Mouse (Mus musculus): ENCODE measurements around the gene Pigz.
"Not testable (repeated sequence)": the region's sequence is repeated elsewhere in the genome, so short reads cannot be mapped to it uniquely, and the experiment has no call there.

The Pigz gene

DNA sequence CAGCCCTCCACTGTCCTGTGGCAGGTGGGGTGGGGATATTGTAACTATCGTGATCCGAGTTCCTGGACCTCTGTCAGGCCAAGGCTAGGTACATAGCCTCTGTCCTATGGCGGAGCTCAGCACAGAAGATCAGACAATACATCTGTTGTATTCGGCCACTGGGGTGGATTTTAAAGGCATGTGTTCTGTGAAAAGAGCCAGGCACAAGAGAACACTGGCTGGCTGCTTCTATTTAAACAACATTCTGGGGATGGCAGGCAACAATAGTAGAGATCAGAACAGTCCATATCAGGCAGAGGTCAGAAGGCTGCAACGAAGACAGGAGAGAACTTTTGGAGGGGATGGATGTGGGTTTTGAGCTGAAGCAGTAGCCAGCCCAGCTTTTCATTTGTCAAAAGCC is 1.4 kb upstream of the Pigz start:
- DNase-seq (ENCODE audit: low spot score): no peak

DNA sequence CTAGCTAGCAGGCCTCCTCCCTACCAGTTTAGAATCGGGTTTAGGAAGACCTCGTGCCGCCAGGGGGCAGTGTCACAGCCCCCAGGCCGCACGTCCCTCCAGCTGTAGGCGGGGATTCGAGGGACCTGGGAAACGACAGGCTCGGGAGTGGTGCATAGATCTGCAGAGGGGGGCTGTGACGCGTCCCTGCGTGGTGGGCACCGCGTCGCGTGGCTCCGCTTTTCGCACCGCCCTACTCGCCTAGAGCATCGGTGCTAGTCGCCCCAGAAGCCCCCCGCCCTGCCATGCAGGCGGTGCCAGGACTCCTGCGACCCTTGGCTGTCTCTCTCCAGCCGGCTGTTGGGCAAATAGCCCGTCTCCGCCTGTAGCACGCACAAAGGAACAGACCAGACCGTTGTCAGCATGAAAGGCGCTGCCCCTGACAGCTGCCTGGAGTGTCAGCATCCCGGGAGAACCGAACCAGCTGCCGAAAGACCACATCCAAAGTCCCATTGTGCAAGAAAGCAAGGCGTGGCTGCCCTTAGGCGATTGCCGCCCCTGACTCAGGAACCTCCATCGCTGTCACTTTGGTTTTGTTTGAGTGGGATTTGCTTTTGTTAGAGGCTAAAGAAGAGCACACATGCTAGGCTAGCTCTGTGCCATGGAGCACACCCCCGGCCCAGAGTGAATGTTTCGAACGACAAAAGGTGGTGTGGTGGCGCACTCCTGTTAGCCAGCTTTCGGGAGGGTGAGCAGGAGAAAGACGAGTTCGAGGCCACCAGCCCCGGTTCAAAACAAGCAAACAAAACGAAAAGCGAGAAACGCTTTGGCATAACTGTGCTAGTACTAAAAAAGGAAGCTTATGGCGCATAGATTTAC is 582 bp upstream of the Pigz start:
- DNase-seq (ENCODE audit: low spot score): peak; percentile 48

DNA sequence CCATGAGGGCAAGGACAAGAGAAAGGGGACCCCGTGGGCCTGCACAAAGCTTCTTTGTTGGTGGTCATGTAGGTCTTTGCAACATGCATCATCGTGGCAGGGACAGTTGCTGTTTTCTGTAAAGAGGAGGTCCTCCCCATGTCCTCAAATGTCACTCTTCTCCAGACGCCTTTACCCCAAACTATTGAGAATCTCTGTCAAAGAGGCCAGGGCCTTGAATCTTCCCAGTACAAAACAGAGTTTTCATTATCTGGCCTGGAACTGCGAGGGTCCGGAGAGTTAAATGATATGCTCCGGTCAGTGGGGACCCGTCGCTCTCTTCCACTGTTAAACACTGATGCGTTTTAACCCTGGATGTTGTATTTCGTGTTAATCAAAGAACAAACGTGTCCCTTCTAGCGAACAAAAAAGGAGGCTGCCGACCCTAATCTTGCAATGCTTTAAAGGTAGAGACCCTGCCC is 929 bp downstream of the Pigz start:
- DNase-seq (ENCODE audit: low spot score): no peak

DNA sequence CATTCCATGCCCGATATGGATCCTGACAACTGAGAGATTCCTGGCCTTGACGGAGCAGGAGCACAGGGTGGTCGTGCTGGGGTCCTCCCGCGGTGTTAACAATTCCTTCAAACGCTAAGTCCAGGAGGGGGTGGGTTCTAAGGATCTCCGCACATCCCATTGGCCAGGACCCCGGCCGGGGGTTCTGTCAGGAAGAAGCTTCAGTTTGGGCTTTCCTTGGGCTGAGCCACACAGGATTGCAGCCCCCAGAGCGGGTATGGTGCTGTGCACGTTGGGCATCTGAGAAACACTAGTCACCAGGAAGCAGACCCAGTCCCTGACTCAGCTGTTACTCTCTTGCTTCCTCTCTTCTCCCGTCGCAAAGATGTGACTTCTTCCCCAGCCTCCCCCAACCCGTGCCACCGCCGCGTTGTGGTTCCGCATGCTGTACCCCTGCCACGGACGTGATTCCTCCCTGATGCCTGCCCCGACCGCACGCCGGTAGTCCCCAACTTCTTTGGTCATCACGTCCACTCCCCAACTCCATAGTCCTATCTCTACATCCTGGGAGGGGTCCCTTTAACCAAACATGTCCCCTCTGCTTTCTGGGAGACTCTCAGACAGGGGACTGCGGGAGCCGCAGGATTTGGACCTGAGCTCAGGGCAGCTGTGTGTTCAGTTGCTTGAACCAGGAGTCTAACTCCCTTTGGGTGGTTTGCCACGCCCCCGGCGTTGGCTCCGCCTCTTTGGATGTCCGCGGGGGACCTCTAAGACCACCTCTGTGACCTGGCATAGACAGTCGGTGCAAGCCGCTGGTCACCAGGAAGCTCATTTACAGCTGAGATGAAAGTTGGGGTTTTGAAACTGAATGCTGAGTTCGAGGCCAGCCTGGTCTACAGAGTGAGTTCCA is 1.7 kb downstream of the Pigz start:
- no peak for DNase-seq (ENCODE audit: low spot score)

DNA sequence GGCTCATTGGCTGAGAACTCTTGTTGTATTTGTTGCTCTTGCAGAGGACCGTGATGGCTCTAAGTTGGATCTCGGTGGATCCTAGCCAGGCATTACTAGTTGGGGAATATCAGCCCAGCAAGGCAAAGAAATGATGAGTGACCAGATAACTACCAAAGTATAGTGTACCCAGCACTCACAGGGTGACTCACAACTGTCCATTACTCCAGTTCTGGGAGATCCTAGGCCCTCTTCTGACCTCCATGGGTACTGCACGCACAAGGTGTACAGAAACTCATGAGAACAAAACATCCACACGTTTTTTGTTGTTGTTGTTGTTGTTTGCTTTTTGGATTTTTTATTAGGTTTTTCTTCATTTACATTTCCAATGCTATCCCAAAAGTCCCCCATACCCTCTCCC is 2.9 kb downstream of the Pigz start:
- DNase-seq (ENCODE audit: low spot score): no peak

DNA sequence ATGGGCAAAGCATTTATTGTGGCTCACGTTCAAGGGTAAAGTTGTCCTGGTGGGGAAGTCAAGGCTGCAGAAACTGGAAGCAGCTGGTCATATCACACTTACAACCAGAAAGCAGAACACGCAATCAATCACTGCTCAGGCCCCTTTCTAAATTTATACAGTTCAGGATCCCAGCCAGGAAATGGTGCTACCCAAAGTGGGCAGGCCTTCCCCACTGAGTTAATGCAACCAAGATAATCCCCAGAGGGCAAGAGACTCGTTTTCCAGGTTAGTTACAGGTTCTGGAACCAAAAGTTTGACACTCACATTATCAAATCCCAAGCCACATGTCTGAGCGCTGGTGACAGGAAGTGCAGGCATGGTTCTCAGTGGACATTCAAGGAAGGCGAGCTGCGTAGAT is 5.2 kb downstream of the Pigz start:
- DNase-seq (ENCODE audit: low spot score): no peak

DNA sequence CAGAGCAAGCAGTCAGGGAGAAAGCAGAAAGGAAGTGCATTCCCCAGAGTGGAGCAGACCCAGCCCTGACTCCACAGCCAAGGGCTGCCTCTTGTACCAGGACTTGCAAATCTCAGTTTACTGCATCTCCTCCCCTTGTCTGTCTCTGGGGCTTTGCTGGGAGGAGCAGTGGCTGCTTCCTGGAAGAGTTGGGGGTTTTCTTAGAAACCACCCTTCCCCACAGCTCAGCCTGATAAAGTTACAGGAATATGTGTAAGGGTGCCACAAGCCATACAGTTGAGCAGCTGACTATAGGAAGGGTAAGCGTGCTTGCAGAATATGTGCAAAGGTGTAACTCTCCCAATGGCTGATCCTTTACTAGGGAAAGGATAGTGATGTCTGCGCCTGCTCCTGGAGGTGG is 6.9 kb downstream of the Pigz start:
- DNase-seq (ENCODE audit: low spot score): no peak

DNA sequence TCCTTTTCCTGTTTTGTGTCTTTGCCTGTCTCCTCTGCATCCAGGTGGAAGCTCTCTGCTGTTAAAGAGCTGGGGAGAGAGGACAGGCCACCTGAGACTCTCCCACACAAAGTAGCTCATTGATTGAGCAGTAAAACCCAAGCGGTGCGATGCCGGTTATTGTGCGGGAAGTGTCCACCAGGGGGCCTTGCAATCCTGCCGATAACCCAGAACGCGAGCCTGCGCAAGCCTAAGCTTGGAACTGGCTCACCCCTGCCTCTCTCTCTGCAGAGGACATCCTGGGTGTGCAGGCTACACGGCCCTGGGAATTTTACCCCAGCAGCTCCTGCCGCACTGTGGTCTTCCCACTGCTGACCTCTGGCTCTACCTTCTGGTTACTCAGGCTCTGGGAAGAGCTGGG is 10.3 kb downstream of the Pigz start:
- DNase-seq (ENCODE audit: low spot score): peak; percentile 62

DNA sequence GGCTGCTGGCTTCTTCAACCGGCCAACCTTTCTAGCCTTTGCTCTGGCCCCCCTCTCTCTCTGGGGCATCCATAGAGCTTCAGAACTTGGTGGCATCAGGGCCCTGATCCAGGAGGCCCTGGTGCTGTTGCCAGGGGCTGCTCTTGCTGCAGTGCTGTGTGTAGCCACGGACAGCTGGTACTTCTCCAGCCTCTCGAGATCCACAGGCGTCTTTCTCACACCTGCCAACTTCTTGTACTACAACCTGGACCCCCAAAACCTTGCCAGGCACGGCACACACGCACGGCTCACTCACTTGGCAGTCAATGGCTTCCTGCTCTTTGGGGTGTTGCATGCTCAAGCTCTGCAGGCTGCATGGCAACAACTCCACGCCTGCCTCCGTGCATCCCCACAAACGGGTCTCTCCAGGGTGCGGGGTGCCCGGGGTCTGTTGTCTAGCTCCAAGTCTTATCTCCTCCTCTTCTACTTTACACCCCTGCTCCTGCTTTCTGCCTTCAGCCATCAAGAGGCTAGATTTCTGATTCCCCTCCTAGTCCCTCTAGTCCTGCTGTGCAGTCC is 11.1 kb downstream of the Pigz start:
- no peak for DNase-seq (ENCODE audit: low spot score)

DNA sequence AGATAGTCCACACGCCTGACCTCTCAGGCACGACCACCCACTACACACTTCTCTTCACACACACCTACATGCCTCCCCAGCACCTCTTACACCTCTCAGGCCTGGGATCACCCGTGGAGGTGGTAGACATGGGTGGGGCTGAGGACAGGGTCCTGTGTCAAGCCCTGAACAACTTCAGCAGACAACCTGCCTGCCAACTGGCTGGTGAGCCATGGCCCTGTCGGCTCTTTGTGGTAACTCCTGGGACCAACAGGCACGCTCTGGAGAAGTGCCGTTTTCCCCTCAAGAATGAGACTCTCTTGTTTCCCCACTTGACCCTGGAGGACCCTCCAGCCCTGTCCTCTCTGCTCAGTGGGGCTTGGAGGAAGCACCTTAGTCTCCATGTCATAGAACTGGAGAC is 11.7 kb downstream of the Pigz start:
- no peak for DNase-seq (ENCODE audit: low spot score)

DNA sequence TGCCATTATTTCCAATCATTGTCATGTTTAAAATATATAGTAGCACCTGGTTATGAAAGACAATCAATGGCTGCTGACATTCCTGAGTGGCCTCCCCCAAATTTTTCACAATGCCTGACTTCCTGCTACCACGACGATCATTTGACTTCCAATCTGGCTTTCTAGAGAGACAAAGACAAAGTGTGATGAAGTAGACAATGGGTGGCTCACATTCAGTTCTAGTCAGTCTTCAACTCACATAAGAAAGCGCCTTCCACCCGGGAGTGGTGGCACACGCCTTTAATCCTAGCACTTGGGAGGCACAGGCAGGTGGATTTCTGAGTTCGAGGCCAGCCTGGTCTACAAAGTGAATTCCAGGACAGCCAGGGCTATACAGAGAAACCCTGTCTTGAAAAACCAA is 12.3 kb downstream of the Pigz start:
- DNase-seq (ENCODE audit: low spot score): not testable (repeated sequence)

DNA sequence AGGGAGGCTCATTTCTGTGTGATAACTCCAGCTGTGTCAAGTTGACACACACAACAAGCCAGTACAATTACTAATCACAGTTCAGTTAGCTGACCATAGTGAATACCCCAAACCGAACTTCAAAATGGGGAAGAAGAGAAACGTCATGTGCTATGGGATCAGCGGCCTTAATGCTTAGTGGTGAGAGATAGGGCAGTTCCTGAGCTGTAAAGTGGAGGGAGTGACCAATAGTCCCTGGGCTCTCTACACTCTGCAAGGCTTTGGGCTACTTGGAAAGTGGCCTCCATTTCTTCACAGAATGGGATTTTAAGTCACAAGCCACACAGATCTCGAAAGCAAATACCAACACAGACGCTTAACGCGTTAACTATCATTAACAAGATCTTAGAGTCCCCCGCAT is 13.7 kb downstream of the Pigz start:
- DNase-seq (ENCODE audit: low spot score): no peak

DNA sequence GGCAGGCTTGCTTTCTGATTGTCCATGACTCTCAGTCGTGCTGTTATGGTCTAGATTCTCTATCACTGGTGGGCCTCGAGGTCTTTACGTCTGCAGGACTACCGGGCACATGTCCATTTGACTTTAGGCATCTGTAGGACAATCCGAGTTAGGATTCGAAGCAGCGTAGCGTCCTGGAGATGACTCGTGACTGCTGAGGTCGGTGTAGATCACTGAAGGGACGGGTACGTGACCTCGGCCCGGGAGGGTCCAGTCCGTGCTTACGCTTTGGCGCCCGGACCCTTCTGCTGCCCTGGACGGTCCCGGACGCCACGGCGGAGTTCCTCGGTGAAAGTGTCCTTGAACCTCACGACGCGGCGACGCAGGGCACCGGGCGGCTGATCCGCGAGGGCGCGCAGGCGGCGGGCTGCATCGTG is 14.3 kb downstream of the Pigz start:
- no peak for DNase-seq (ENCODE audit: low spot score)

DNA sequence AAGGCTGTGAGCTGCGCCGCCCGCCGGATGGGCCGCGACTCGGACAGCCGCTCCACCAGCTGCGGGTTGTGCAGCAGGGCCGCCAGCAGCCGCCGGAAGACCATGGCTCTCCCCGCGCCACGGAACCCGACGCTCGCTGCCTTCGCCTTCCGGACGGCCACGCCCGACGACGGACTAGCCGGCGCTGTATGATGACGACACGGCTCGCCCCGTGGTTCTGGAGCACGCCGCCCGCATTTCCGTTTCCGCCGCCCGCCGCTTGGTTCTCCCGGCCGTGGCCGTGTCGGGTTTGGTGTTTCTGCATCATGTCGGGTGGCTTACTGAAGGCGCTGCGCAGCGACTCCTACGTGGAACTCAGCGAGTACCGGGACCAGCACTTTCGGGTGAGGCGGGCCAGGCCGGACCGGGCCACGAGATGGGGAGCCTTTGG is 14.7 kb downstream of the Pigz start, which contains the start of the genes 0610012G03Rik and Ncbp2:
TSS of gene 0610012G03Rik (minus strand) at position 150 of the 430 bp plus-strand sequence.
TSS of gene Ncbp2 (plus strand) at position 169 of the 430 bp plus-strand sequence.
- peak; percentile 91 for DNase-seq (ENCODE audit: low spot score)

DNA sequence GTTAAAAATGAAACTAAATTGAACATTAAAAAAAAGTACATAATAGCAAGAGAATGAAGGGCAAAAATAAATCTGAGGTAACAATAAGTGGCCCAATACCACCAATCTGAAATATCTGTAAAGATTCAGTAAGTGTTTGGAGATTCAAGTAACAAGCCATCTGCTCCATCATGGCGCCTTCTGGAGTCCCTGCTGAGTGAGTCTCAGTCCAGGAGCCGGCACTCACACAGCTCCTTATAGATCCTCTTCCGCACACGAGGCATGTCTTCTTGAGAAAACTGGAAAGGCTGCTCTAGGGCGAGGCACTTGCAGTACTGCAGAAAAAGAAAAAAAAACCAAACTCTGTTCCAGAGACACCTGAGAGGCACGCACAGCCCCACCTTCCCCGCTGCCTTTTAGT is 29.6 kb downstream of the Pigz start:
- no peak for DNase-seq (ENCODE audit: low spot score)

DNA sequence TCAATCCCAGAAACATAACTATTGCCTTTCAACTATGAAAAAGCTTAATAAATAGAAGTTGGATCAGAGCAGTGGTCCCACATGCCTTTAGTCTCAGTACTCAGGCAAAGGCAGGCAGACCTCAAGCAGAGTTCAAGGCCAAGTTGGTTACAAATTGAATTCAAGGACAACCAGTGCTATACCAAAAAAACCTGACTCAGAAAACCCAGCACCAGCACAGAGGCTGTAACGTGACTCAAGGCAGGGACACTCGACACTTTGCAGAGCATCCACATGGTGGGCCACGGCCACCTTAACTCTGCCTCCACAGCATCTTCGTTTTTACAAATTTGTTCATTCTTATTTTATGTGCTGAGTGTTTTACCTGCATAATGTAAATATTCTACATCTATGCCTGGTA is 41.6 kb downstream of the Pigz start:
- DNase-seq (ENCODE audit: low spot score): no peak

DNA sequence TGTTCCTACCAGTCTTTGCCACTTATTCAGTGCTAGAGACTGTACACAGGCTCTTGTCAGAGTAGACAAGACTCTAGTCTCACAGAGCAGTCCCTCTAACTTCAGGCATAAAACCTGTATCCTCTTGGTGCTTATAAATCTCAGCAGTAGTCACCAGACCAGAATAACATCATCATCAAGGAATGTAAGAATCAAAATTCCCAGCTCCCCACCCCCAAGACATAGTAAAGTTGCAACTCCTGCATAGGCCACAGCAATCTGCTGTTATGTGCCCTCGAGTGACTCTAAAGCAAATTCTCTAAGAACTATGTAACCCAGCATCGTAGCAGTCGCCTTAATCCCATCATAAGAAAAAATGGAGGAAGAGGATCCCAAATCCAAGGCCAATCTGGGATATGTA is 45.9 kb downstream of the Pigz start:
- no peak for DNase-seq (ENCODE audit: low spot score)

DNA sequence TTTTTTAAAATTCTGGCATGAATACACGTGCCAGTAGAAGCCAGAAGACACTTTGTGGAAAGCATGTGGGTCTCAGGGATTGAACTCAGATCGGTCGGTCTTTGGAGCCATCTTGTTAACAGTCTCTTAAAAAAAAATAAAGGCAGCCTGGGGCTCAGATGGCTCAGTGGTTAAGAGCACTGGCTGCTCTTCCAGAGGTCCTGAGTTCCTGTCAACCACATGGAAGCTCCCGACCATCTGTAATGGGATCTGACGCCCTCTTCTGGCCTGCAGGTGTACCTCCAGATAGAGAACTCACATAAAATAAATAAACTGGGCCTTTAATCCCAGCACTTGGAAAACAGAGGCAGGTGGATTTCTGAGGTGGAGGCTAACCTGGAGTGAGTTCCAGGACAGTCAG is 47.3 kb downstream of the Pigz start:
- no peak for DNase-seq (ENCODE audit: low spot score)

DNA sequence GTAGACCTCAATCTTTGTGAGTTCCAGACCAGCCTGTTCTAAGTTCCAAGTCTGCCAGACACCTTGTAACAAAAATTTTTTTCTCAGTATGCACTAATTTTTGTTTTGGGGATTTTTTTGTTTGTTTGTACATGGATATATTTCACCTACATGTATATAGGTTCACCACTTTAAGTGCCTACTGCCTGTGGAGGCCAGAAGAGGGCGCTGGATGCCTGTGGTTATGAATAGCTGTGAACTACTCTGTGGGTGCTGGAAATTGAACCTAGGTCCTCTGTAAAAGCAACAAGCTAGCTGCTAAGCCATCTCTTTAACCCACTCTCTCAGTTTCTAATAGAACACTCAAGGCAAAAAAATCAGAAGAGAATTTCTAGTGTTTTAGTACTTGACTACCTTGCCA is 58.4 kb downstream of the Pigz start:
- DNase-seq (ENCODE audit: low spot score): no peak

DNA sequence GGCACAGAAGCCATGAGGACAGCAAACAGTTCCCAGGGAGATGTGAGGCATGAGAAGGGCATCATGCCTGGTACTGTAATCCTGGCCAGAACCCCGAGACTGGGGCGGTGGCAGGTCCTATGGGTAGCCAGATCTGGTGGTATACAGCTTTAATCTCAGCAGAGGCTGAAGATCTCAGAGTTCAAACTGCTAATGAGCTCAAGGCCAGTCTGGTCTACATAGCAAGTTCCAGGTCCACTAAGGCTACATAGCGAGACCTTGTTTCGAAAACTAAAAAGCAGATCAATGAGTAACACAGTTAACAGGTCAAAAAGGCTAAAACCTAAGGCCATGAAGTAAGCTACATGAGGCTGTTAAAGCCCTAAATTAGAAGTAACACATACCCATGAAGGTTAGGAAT is 59.5 kb downstream of the Pigz start:
- no peak for DNase-seq (ENCODE audit: low spot score)

DNA sequence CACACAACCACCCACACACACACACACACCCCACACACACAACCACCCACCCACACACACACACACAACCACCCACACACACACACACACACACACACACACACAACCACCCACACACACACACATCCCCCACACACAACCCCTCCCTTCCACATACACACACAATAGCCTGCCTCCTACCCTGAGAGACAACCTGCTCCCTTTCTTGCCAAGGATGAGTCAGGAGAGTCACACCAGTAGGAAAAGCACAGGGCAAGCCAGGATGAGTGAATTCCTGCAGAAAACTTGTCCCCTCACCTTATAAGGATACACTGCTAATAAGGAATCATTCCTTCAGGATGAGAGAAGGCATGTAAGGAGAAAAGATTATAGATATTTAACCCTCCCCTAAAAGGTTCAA is 60.3 kb downstream of the Pigz start:
- DNase-seq (ENCODE audit: low spot score): no peak

Data from spleen, adult 12 weeks (tissue).